19 mouse cellular contexts compared by ENCODE assay signal in genomic region chr8:92165306-92165705, GRCm38 (mm10).
"Had no signal": no experiment of that assay in that cellular context is flagged by ENCODE, and none has a peak within 500 bp of the region (broad histone marks: within the 10 kb centered on the region; RNA-seq: fewer than 3 reads in every experiment).

No protein-coding gene starts in this region.

- DNase-seq: kidney, adult 2 months; kidney, postnatal 25 days; layer of hippocampus, adult 9-11 months; liver; liver, embryonic 13.5 days; retina, postnatal 1 day; thymus, adult 18-20 months; thymus, postnatal 36 days had no signal

- ATAC-seq: intestine, embryonic 16.5 days; midbrain, embryonic 15.5 days had no signal

- H3K4me2 ChIP-seq: limb, embryonic 13.5 days; liver, embryonic 13.5 days; lung, embryonic 15.5 days; midbrain, embryonic 15.5 days; neural tube, embryonic 12.5 days; neural tube, embryonic 15.5 days had no signal

- H3K4me1 ChIP-seq: liver, embryonic 13.5 days; lung, embryonic 15.5 days; megakaryocyte, embryonic 14.5 days; midbrain, embryonic 15.5 days had no signal

- H3K4me3 ChIP-seq: layer of hippocampus, adult 2 months; limb, embryonic 10.5 days; limb, embryonic 13.5 days; liver, embryonic 13.5 days; lung, embryonic 15.5 days; megakaryocyte, embryonic 14.5 days; midbrain, embryonic 10.5 days; midbrain, embryonic 15.5 days; neural tube, embryonic 12.5 days; neural tube, embryonic 15.5 days had no signal

- H3K36me3 ChIP-seq: limb, embryonic 10.5 days; limb, embryonic 13.5 days; liver, embryonic 13.5 days; lung, embryonic 15.5 days; midbrain, embryonic 10.5 days; midbrain, embryonic 15.5 days; neural tube, embryonic 12.5 days; neural tube, embryonic 15.5 days had no signal

- H3K27ac ChIP-seq: kidney, postnatal 0 days; layer of hippocampus, adult 2 months; limb, embryonic 10.5 days; limb, embryonic 13.5 days; liver, embryonic 13.5 days; lung, embryonic 15.5 days; midbrain, embryonic 10.5 days; midbrain, embryonic 15.5 days; neural tube, embryonic 12.5 days; neural tube, embryonic 15.5 days had no signal

- H3K27me3 ChIP-seq: liver, embryonic 13.5 days; lung, embryonic 15.5 days; megakaryocyte, embryonic 14.5 days had no signal

- H3K9me3 ChIP-seq: limb, embryonic 10.5 days; liver, embryonic 13.5 days; lung, embryonic 15.5 days; midbrain, embryonic 15.5 days; neural tube, embryonic 12.5 days; neural tube, embryonic 15.5 days had no signal

- H3K9ac ChIP-seq: limb, embryonic 13.5 days; liver, embryonic 13.5 days; lung, embryonic 15.5 days; midbrain, embryonic 15.5 days; neural tube, embryonic 12.5 days; neural tube, embryonic 15.5 days had no signal
